Mouse (Mus musculus) CH12.LX (cell line): Measurements from ENCODE around the gene Lif. TPM values are rescaled to one million over a fixed set of nuclear protein-coding genes. Genes with fewer than 3 reads are reported as not detected.

Experiments used
- DNase-seq: peaks from one replicate; pipeline ENCODE4 v3.0.0-alpha.2; 2013; ENCODE audit errors: extremely low read depth
- H3K27ac ChIP-seq: 2 replicates; pipeline ENCODE4 v1.5.1; 2012; ENCODE audit warnings: low read depth, mild to moderate bottlenecking, control low read depth, moderate library complexity; ENCODE audit not compliant: insufficient read depth
- H3K27me3 ChIP-seq: replicated peaks from 2 replicates; pipeline ENCODE3; 2012; ENCODE audit warnings: inconsistent platforms
- H3K36me3 ChIP-seq, 2 experiments: replicated peaks in 1 of 2; 2 replicates each; pipeline versions ENCODE3 to v1.6.1; 2012; ENCODE audit warnings: inconsistent platforms in 1 of 2, low read length in 1 of 2, mild to moderate bottlenecking in 1 of 2, mixed read lengths in 1 of 2, moderate library complexity in 1 of 2; ENCODE audit not compliant: control insufficient read depth in 1 of 2, insufficient read depth in 1 of 2
- H3K4me1 ChIP-seq, 2 experiments: 2 replicates each; pipeline ENCODE4 v1.6.1; 2012; ENCODE audit warnings: inconsistent platforms in 1 of 2, moderate library complexity in 1 of 2; ENCODE audit not compliant: insufficient read depth in 2 of 2, control insufficient read depth in 1 of 2
- H3K4me2 ChIP-seq: 2 replicates; pipeline ENCODE4 v1.6.1; 2012; ENCODE audit warnings: low read depth, mild to moderate bottlenecking, control low read depth; ENCODE audit not compliant: poor library complexity, insufficient read depth, severe bottlenecking
- H3K4me3 ChIP-seq, 3 experiments: fragments of 150-350 bp in 1 of 3; sonication (generic) in 1 of 3; replicated peaks in 1 of 3; 2 replicates each; pipeline versions ENCODE3 to v1.5.1; 2011 to 2012; ENCODE audit warnings: low read depth in 2 of 3, low read length in 2 of 3, mild to moderate bottlenecking in 2 of 3, moderate library complexity in 2 of 3, control low read depth in 1 of 3, improper control_type of control experiment in 1 of 3, inconsistent platforms in 1 of 3, mixed read lengths in 1 of 3; ENCODE audit not compliant: poor library complexity in 1 of 3
- H3K79me2 ChIP-seq: replicated peaks from 2 replicates; pipeline ENCODE4 v1.6.1; 2012; ENCODE audit warnings: mild to moderate bottlenecking, moderate library complexity; ENCODE audit not compliant: control insufficient read depth, poor library complexity, insufficient read depth, severe bottlenecking; ENCODE audit errors: extremely low read depth
- H3K9ac ChIP-seq: 2 replicates; pipeline ENCODE4 v1.6.1; 2012; ENCODE audit warnings: low read depth, mild to moderate bottlenecking, control low read depth, moderate library complexity; ENCODE audit not compliant: insufficient read depth
- H3K9me3 ChIP-seq: replicated peaks from 2 replicates; pipeline ENCODE3; 2012; ENCODE audit warnings: low read length, inconsistent platforms, mixed read lengths
- BHLHE40 ChIP-seq: IDR thresholded peaks from 2 replicates; pipeline ENCODE4 v1.6.1; 2011; ENCODE audit warnings: mild to moderate bottlenecking, low read depth, low read length, improper control_type of control experiment
- CHD2 ChIP-seq: IDR thresholded peaks from 2 replicates; pipeline ENCODE4 v1.6.1; 2011; ENCODE audit warnings: low read length, improper control_type of control experiment
- EP300 ChIP-seq: IDR thresholded peaks from 2 replicates; pipeline ENCODE4 v1.6.1; 2011; ENCODE audit warnings: low read length, improper control_type of control experiment
- ETS1 ChIP-seq: conservative IDR thresholded peaks from 2 replicates; pipeline ENCODE4 v1.6.1; 2012; ENCODE audit warnings: low read depth, mild to moderate bottlenecking, inconsistent platforms, low read length, improper control_type of control experiment, moderate library complexity
- GABPA ChIP-seq: IDR thresholded peaks from 2 replicates; pipeline ENCODE4 v1.6.1; 2012; ENCODE audit warnings: low read depth, low read length, improper control_type of control experiment, inconsistent platforms; ENCODE audit not compliant: insufficient replicate concordance
- JUND ChIP-seq: conservative IDR thresholded peaks from 2 replicates; pipeline ENCODE4 v1.6.1; 2011; ENCODE audit warnings: low read depth, low read length, improper control_type of control experiment
- MAX ChIP-seq: IDR thresholded peaks from 2 replicates; pipeline ENCODE4 v1.6.1; 2011; ENCODE audit warnings: low read length, improper control_type of control experiment
- MAZ ChIP-seq: IDR thresholded peaks from 2 replicates; pipeline ENCODE4 v1.6.1; 2012; ENCODE audit warnings: low read depth, mild to moderate bottlenecking, inconsistent platforms, low read length, improper control_type of control experiment, moderate library complexity
- MEF2A ChIP-seq: IDR thresholded peaks from 2 replicates; pipeline ENCODE4 v1.6.1; 2014; ENCODE audit warnings: low read depth, mild to moderate bottlenecking, inconsistent platforms, low read length, improper control_type of control experiment, borderline replicate concordance
- MXI1 ChIP-seq: IDR thresholded peaks from 2 replicates; pipeline ENCODE4 v1.6.1; 2011; ENCODE audit warnings: mild to moderate bottlenecking, low read depth, low read length, improper control_type of control experiment
- MYC ChIP-seq: IDR thresholded peaks from 2 replicates; pipeline ENCODE4 v1.6.1; 2011; ENCODE audit warnings: low read depth, mild to moderate bottlenecking, improper control_type of control experiment, low read length
- NELFE ChIP-seq: IDR thresholded peaks from 2 replicates; pipeline ENCODE4 v1.6.1; 2011; ENCODE audit warnings: low read depth, low read length, improper control_type of control experiment
- NRF1 ChIP-seq: IDR thresholded peaks from 2 replicates; pipeline ENCODE4 v1.6.1; 2014; ENCODE audit warnings: low read depth, mild to moderate bottlenecking, inconsistent platforms, low read length, improper control_type of control experiment, moderate library complexity
- PAX5 ChIP-seq: IDR thresholded peaks from 2 replicates; pipeline ENCODE4 v1.6.1; 2012; ENCODE audit warnings: low read length, inconsistent platforms, mixed read lengths
- POLR2A ChIP-seq: IDR thresholded peaks from 2 replicates; pipeline ENCODE4 v1.6.1; 2011; ENCODE audit warnings: low read depth, mild to moderate bottlenecking, improper control_type of control experiment, low read length
- POLR2AphosphoS2 ChIP-seq: IDR thresholded peaks from 2 replicates; pipeline ENCODE4 v1.6.1; 2011; ENCODE audit warnings: low read depth, low read length, improper control_type of control experiment
- RAD21 ChIP-seq: IDR thresholded peaks from 2 replicates; pipeline ENCODE4 v1.6.1; 2011; ENCODE audit warnings: low read depth, mild to moderate bottlenecking, low read length, improper control_type of control experiment, moderate library complexity
- SIN3A ChIP-seq: IDR thresholded peaks from 2 replicates; pipeline ENCODE4 v1.6.1; 2012; ENCODE audit warnings: low read length, improper control_type of control experiment, inconsistent platforms
- SMC3 ChIP-seq: IDR thresholded peaks from 2 replicates; pipeline ENCODE4 v1.6.1; 2011; ENCODE audit warnings: low read depth, low read length, improper control_type of control experiment
- TCF12 ChIP-seq: IDR thresholded peaks from 2 replicates; pipeline ENCODE4 v1.6.1; 2014; ENCODE audit warnings: low read depth, mild to moderate bottlenecking, inconsistent platforms, low read length, improper control_type of control experiment
- UBTF ChIP-seq: IDR thresholded peaks from 2 replicates; pipeline ENCODE4 v1.6.1; 2012; ENCODE audit warnings: low read depth, mild to moderate bottlenecking, inconsistent platforms, low read length, improper control_type of control experiment, moderate library complexity
- USF1 ChIP-seq: IDR thresholded peaks from 2 replicates; pipeline ENCODE4 v1.6.1; 2014; ENCODE audit warnings: low read depth, mild to moderate bottlenecking, inconsistent platforms, low read length, improper control_type of control experiment
- ZC3H11A ChIP-seq: IDR thresholded peaks from 2 replicates; pipeline ENCODE4 v1.6.1; 2012; ENCODE audit warnings: low read depth, mild to moderate bottlenecking, inconsistent platforms, low read length, improper control_type of control experiment
- ZMIZ1 ChIP-seq: IDR thresholded peaks from 2 replicates; pipeline ENCODE4 v1.6.1; 2012; ENCODE audit warnings: low read depth, mild to moderate bottlenecking, inconsistent platforms, low read length, improper control_type of control experiment
- dilution Hi-C: fragments of 300-500 bp; cut with MboI; formaldehyde crosslinking; loops from 2 replicates; pipeline ENCODE4 v1.14.3; 2020; ENCODE audit warnings: low sequenced_read_pairs; ENCODE audit not compliant: extremely low pct_unique_long_range_greater_than_20kb, extremely low pct_ligation_motif_present
- in situ Hi-C: fragments of 300-500 bp; cut with MboI; formaldehyde crosslinking; loops from 3 replicates; pipeline ENCODE4 v1.14.3; 2019; ENCODE audit warnings: low sequenced_read_pairs, low pct_ligation_motif_present, low pct_unique_long_range_greater_than_20kb, mixed read lengths
- polyA plus RNA-seq: library from polyadenylated mRNA; unstranded; fragments of >175 nt; gene quantifications from 2 replicates; pipeline ENCODE4 v1.2.1, GENCODE M21; 2012; ENCODE audit warnings: low read depth; ENCODE audit not compliant: insufficient read length
- total RNA-seq, 2 experiments: library from RNA; depleted of rRNA; stranded (reverse); fragments of 300-350 nt in 1 of 2; fragments of >200 nt in 1 of 2; gene quantifications; 2 replicates each; pipeline ENCODE4 v1.2.3; 2012 to 2014

Lif gene
- total and polyA plus RNA-seq, 3 experiments: 0.05 to 1.8 (median 0.17) TPM

GRCm38 (mm10) chr11:4240151-4240550, 17.2 kb upstream of the Lif start:
- Histone ChIP-seq H3K9ac (no peak overlapping the region), H3K79me2 (peaks cover 26% of the 10 kb centered on the region), H3K27me3 (no peaks in the 10 kb centered on the region), H3K4me1 (peaks cover 8 to 33% of the 10 kb centered on the region in 2 experiments), H3K27ac (no peak overlapping the region), H3K9me3 (no peaks in the 10 kb centered on the region), H3K4me3 (no peak overlapping the region), H3K36me3 (peaks cover 19 to 37% of the 10 kb centered on the region in 2 experiments), H3K4me2 (no peak overlapping the region)
- in situ Hi-C loops (no loop called here), dilution Hi-C loops (no loop called here)
- no peak for DNase-seq
- TF ChIP-seq CHD2 (no peak), SIN3A (no peak), ZMIZ1 (no peak), MEF2A (no peak), ZC3H11A (no peak), ETS1 (no peak), RAD21 (no peak), POLR2A (no peak), NRF1 (no peak), USF1 (no peak), MYC (no peak), EP300 (no peak), POLR2AphosphoS2 (no peak), MAX (no peak), PAX5 (no peak), UBTF (no peak), GABPA (no peak), TCF12 (no peak), JUND (no peak), MXI1 (no peak)

GRCm38 (mm10) chr11:4241180-4241579, 16.2 kb upstream of the Lif start:
- no peak for TF ChIP-seq MAX
- TF ChIP-seq MAZ: no peak
- no peak for TF ChIP-seq SMC3
- TF ChIP-seq EP300: no peak
- no peak for TF ChIP-seq GABPA
- no peak for TF ChIP-seq BHLHE40
- TF ChIP-seq NELFE: no peak
- H3K4me1 ChIP-seq: peaks cover 4 to 31% of the 10 kb centered on the region in 2 experiments
- no peak for DNase-seq
- no peaks in the 10 kb centered on the region for H3K9me3 ChIP-seq
- in situ Hi-C loops: no loop called here
- H3K79me2 ChIP-seq: peaks cover 26% of the 10 kb centered on the region
- H3K4me3 ChIP-seq: no peak overlapping the region
- H3K27me3 ChIP-seq: no peaks in the 10 kb centered on the region
- H3K27ac ChIP-seq: no peak overlapping the region
- H3K9ac ChIP-seq: no peak overlapping the region
- H3K36me3 ChIP-seq: peaks cover 19 to 37% of the 10 kb centered on the region in 2 experiments
- H3K4me2 ChIP-seq: no peak overlapping the region
- dilution Hi-C loops: no loop called here
